Mouse (Mus musculus) stomach, postnatal 0 days (tissue): ENCODE measurements around the gene Htr6.

Experiments
- CTCF ChIP-seq: IDR thresholded peaks from 2 replicates; pipeline ENCODE4 v1.5.1; 2016; ENCODE audit warnings: antibody characterized with exemption, low read depth, mild to moderate bottlenecking, moderate library complexity
- EP300 ChIP-seq: optimal IDR thresholded peaks from 2 replicates; pipeline ENCODE3; 2016; ENCODE audit warnings: antibody characterized with exemption

DNA sequence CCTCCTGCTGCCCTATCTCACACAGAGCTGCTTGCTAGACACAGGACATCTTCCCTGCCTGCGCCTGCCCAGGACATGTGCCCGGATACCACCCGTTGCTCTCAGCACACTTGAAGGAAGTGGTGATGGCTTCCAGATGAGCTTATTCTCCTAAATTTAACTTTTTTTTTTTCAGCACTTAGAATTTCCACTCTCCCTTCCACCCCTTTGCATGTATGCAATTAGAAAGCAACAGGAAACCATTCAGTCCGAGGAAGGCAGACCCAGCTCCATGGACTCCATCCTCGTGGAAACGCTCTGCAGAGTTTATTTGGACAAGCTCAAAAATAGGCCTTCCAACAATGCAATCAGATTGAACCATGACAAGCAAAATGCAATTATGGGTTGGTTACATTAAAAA, 26.2 kb upstream of the Htr6 start:
- TF ChIP-seq CTCF = no peak
- no peak for TF ChIP-seq EP300
